Mouse (Mus musculus) spleen, adult 2 months (tissue): ENCODE results near the gene Cyb5d2.

ENCODE experiments used
- CTCF ChIP-seq: fragments of 200-500 bp; IDR thresholded peaks from 2 replicates; pipeline ENCODE4 v1.5.1; 2011; ENCODE audit warnings: mild to moderate bottlenecking, inconsistent platforms; ENCODE audit not compliant: insufficient read depth, insufficient read length, insufficient replicate concordance; ENCODE audit errors: extremely low read depth
- POLR2A ChIP-seq: fragments of 200-500 bp; IDR thresholded peaks from 2 replicates; pipeline ENCODE4 v1.6.1; 2011; ENCODE audit warnings: low read depth, low read length, inconsistent platforms

DNA sequence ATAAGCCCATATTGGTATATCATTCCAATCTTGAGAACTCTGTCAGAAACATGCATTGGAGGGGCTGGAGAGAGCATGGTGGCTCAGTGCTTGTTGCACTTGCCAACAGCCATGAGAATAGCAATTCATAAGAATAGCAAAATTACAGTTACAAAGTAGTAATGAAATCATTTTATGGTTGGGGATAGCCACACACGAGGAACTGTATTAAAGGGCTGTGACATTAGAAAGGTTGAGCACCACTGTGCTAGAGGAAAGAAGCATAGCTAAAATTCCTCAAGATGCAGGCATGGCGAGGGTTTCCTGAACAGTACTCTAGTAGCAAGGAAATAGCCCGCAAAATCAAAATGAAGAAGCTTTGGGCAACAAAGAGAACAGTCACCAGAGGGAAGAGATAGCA is 62.2 kb downstream of the Cyb5d2 start:
- TF ChIP-seq POLR2A (no peak), CTCF (no peak)
